Mouse (Mus musculus): ENCODE measurements around the gene Prpf3.
"Not testable (repeated sequence)": the region's sequence is repeated elsewhere in the genome, so short reads cannot be mapped to it uniquely, and the experiment has no call there.

The Prpf3 gene

GRCm38 (mm10) chr3:95879063-95879462 is 23.4 kb upstream of the Prpf3 start:
- DNase-seq, result no peak

- no peak for DNase-seq
Observed at GRCm38 (mm10) chr3:95872048-95872447, 16.4 kb upstream of the Prpf3 start.

- DNase-seq, result peak; percentile 88
Observed at GRCm38 (mm10) chr3:95871392-95871867, 15.7 kb upstream of the Prpf3 start, which contains the start of gene Mrps21. TSS of gene Mrps21 (minus strand) at chr3:95871519.

- DNase-seq, result no peak
Observed at GRCm38 (mm10) chr3:95870976-95871375, 15.3 kb upstream of the Prpf3 start.

DNA sequence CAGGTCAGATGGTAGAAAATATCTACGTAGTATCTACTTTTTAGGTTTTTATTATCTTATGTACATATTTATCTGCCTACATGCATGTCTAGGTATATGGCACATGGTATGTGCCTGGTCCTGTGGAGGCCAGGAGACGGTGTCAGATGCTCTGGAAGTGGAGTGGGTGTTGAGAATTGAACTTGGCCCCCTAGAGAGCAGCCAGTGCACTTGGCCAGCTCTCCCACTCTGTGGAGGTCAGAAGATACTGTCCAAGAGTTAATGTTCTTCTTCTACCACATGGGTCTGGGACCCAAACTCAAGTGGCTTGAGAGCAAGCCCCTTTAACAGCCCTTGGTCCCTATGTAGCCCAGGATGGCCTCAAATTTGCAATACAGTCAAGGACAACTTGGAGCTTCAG is 11.7 kb upstream of the Prpf3 start:
- DNase-seq, result no peak

DNA sequence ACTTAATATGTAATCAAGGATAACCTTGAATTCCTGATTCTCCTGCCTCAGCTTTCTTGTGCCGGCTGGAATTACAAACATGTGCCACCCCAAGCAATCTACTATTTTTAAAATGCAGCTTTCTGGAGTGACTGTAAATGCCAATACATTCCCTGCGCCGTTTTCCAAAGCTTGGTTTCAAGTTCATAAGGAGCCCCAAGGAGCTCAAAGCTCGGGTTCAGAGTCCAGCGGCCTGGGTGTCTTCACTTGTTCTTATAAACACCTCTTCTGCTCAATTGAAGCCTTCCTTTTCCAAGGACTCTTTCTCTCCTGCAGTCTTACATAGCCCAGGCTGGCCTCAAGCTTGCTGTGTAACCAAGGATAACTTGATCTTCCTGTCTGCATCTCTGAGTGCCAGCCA is 10.4 kb upstream of the Prpf3 start:
- no peak for DNase-seq

GRCm38 (mm10) chr3:95865571-95865970 is 9.9 kb upstream of the Prpf3 start:
- DNase-seq, result no peak

DNA sequence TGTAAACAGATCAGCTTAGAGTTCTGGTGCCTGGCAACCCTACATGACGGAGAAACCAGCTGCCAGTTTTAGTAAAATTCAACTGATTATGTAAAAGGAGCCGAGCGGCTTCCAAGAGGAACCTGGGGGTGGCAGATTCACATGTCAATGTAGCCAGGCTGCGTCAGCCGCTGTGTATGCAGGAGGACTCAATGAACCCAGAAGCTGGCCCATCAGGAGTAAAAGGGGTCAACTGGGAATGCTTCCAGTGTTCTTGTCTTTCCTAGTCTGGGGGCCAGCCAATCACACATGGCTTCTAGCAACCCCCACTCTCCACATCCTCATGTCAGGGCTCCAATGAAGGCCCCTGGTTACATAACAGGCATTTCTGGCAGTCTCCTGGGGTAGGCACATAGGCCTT is 9.4 kb upstream of the Prpf3 start:
- no peak for DNase-seq

- DNase-seq, result no peak
Observed at GRCm38 (mm10) chr3:95863578-95863977, 7.9 kb upstream of the Prpf3 start.

GRCm38 (mm10) chr3:95861796-95862195 is 6.1 kb upstream of the Prpf3 start:
- peak; percentile 98 for DNase-seq

DNA sequence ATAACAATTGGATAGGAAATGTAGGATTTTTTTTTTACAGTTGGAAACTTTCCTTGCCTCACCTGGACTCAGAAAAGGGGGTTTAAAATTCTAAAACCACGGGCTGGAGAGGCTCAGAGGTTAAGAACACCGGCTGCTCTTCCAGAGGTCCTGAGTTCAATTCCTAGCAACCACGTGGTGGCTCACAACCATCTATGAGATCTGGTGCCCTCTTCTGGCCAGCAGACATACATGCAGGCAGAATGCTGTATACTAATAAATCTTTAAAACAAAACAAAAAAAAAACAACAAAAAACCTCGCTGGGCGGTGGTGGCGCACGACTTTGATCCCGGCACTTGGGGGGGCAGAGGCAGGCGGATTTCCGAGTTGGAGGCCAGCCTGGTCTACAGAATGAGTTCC is 5.5 kb upstream of the Prpf3 start:
- no peak for DNase-seq

DNA sequence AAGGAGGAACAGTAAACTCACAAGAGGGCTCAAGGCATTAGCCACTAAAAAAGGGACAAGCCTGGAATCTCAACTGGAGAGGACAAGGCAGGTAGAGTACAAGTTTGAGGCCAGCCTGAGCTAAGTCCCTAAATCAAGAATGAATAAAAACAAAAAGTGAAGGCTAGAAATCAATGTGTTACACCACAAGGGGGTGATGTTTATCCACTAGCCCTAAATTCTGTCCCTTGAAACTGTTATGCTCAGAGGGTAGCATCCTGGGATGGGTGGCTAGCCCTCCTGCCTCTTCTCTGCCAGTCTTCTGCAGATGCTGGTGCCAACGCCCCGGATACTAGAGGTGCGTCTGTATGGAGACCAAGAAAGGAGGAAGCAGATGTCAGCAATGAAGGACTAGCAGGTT is 4.6 kb upstream of the Prpf3 start:
- no peak for DNase-seq

DNA sequence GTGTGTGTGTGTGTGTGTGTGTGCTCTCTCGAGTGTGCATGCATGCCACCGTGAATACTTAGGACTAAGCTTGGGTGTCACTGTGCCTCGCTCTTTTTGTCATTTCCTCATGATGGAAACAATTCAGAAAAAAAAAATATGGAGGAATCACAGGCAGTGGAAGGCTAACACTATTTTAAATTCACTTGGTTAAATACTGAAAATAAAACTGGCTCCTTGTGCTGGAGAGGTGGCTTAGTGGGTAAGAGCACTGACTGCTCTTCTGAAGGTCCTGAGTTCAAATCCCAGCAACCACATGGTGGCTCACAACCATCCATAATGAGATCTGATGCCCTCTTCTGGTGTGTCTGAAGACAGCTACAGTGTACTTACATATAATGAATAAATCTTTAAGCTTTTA is 2.6 kb upstream of the Prpf3 start:
- DNase-seq, result not testable (repeated sequence)

DNA sequence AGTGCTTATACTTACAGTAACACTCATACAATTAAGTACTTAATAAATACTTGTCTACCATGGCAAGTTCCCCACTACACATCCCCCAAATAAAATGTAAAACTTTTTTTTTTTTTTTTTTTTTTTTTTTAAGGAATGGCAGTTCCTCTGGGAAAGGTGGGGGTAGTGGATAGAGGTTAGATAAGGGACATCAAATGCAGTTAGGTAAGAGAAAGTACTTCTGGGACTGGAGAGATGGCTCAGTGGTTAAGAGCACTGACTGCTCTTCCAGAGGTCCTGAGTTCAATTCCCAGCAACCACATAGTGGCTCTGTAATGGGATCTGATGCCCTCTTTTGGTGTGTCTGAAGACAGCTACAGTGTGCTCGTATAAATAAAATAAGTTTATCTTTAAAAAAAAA is 1.4 kb upstream of the Prpf3 start:
- DNase-seq, result not testable (repeated sequence)

- no peak for DNase-seq
Observed at GRCm38 (mm10) chr3:95856115-95856514, 430 bp upstream of the Prpf3 start.

- DNase-seq, result no peak
Observed at GRCm38 (mm10) chr3:95851317-95851716, 4.4 kb downstream of the Prpf3 start.

- no peak for DNase-seq
Observed at GRCm38 (mm10) chr3:95850611-95851010, 5.1 kb downstream of the Prpf3 start.

DNA sequence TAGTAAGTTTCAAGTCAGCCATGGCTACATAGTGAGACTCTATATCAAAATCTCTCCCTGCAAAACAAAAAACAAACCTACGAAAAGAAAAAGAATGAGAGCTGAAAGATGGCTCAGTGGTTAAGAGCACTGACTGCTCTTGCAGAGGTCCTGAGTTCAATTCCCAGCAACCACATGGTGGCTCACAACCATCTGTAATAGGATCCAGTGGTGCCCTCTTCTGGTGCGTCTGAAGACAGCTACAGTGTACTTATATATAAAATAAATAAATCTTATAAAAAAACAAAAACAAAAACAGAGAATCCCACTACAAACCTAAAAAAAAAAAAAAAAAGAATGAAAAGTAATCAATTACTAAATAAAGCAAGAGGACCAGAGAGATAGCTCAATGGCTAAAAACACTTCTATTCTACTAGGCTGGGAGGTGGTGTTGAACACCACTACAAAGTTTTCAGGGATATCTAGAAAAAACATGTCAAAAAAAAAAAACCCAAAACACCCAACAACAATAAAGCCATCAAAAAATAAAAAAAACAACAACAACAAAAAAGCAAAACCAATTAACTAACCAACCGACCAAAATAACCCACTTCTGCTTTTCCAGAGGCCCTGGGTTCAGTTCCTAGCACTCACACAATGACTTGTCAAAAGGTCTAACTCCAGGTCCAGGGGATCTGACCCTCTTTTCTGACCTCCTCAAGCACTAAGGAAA is 13.0 kb downstream of the Prpf3 start:
- no peak for DNase-seq

GRCm38 (mm10) chr3:95839250-95839649 is 16.4 kb downstream of the Prpf3 start:
- no peak for DNase-seq

GRCm38 (mm10) chr3:95829053-95829452 is 26.6 kb downstream of the Prpf3 start:
- DNase-seq, result no peak

DNA sequence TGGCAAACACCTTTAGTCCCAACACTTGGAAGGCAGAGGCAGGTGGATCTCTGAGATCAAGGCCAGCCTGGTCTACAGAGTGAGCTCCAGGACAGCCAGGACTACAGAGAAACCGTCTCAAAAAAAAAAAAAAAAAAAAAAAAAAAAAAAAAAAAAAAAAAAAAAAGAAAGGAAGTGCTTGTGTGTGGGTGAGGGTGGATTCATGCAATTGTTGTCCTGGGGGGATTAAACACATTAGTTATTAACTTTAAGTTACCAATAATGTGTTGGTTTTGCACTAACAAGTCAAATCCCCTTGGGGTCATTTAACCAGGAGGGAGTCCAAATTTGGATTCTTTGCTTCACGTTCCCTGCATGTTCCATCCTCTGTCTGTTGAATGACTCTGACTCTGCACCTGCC is 29.4 kb downstream of the Prpf3 start:
- DNase-seq, result no peak

GRCm38 (mm10) chr3:95820046-95821010 is 35.4 kb downstream of the Prpf3 start:
- no peak for DNase-seq

DNA sequence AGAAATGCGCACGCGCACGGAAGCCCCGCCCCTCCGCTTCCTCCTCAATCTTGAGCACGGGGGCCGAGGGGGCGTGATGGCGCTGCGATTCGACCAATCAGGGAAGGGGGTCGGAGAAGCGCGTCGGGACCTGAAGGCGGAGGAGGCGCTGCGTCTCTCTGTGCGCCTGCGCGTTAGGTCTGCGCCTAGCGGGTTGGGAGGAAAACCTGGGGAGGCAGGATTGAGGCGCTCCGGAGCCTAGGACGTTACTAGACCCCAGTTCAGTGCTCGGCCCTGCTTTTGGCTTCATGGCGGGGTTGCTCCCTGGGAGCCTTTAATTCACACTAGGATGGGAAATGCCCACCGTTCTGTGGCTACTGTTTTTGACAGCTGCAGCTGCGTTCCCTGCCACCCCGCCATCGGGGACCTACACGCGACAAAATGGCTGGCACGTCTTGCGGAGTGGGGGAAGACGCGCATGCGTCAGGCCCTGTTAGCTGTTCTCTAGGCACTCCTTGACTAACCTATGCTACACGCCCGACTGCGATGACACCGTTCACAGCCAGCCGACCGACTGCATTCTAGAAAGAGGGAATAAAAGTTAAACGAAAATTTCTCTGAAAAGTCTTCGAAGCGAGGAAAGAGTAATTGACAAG is 36.2 kb downstream of the Prpf3 start:
- peak; percentile 100 for DNase-seq
